Mouse (Mus musculus) olfactory bulb, adult 2 months (tissue): Measurements from ENCODE around the gene Fyn. TPM values are rescaled to one million over a fixed set of nuclear protein-coding genes. Genes with fewer than 3 reads are reported as not detected.

Experiments used
- H3K27ac ChIP-seq: fragments of 200-500 bp; 2 replicates; pipeline ENCODE4 v1.5.1; 2012; ENCODE audit warnings: low read depth, low read length; ENCODE audit not compliant: insufficient read depth
- H3K4me1 ChIP-seq: fragments of 200-500 bp; 2 replicates; pipeline ENCODE4 v1.6.1; 2012; ENCODE audit warnings: low read length; ENCODE audit not compliant: control insufficient read depth, insufficient read depth
- H3K4me3 ChIP-seq: fragments of 200-500 bp; 2 replicates; pipeline ENCODE4 v1.5.1; 2012; ENCODE audit warnings: mild to moderate bottlenecking, low read depth, low read length, moderate library complexity; ENCODE audit not compliant: insufficient read depth
- CTCF ChIP-seq: fragments of 200-500 bp; IDR thresholded peaks from 2 replicates; pipeline ENCODE4 v1.5.1; 2012; ENCODE audit warnings: low read depth, mild to moderate bottlenecking, low read length, moderate library complexity; ENCODE audit not compliant: insufficient read depth
- POLR2A ChIP-seq: fragments of 200-500 bp; IDR thresholded peaks from 2 replicates; pipeline ENCODE4 v1.6.1; 2012; ENCODE audit warnings: mild to moderate bottlenecking, low read depth, low read length, moderate library complexity; ENCODE audit not compliant: insufficient read depth
- WGBS: fragments of 180-500 bp; shearing (Covaris S2); methylation state at CpG from one replicate; pipeline ENCODE4 v1.1.7; 2018; 5-methylcytosine and 5-hydroxymethylcytosine counted together
- polyA plus RNA-seq: library from polyadenylated mRNA; stranded (reverse); fragments of >200 nt; gene quantifications from 2 replicates; pipeline ENCODE4 v1.2.4, GENCODE M21; 2012; ENCODE audit warnings: low replicate concordance; ENCODE audit not compliant: missing spikeins, insufficient read depth, insufficient read length

Fyn gene
- polyA plus RNA-seq, 1 experiment, result 322 TPM

- WGBS, result 40% methylated on average over 7 of the region's 7 CpGs
- no peak overlapping the region for H3K4me3 ChIP-seq
- peaks cover 40% of the 10 kb centered on the region for H3K4me1 ChIP-seq
- TF ChIP-seq POLR2A (no peak), CTCF (no peak)
- no peak overlapping the region for H3K27ac ChIP-seq
Observed at GRCm38 (mm10) chr10:39469341-39469740, 100.7 kb downstream of the Fyn start.

DNA sequence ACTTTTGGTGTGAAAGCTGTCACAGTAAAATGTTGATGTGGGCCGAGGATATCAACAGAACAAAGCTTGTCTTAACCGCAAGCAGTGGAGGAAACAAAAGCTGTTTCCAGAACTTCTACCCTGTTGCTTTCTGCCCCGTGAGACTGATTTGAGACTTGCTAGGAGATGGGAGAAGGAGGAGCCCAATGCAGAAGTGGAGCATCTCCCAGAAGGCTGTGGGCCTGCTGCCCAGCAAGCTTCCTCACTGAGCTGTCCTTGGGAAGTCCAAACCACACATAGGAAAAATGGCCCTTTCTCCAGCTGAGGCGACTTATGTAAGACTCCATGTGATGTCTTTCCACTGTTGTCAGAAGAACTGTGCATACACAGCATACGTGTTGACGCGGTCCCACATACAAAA is 101.7 kb downstream of the Fyn start:
- Histone ChIP-seq H3K4me3 (no peak overlapping the region), H3K27ac (no peak overlapping the region), H3K4me1 (peaks cover 40% of the 10 kb centered on the region)
- 65% methylated on average over 7 of the region's 7 CpGs for WGBS
- TF ChIP-seq CTCF (no peak), POLR2A (no peak)

DNA sequence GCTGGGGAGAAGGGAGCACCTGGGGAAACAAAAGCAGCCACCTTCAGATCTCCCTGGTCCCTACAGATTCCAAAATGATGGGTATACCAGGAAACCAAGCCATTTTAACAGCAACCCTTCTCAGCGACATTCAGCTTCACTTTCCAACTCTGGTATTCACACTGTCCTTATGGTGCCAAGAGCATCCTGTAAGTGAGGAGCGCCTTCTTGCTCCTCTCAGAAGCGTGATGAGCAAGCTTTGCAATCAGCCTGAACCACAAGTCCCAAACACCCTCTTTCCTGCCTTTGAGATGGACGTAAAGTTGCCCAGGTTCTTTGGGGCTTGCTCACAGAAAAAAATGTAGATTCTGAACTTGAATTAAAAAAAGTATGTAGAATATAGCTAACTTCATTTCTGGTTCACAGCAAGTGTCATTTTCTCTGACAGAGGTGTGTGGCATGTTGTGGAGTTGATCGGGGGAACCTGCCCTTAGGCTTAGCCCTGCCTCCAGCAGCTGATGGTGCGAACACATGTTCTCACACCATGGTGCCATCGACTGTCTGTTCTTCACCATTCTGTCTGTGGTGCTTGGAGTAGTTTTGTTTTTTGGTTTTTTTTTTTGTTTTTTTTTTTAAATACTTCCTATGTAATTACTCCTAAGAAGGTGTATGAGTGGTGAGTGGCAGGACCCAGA is 102.5 kb downstream of the Fyn start:
- peak overlapping the region; percentile 92 for H3K27ac ChIP-seq
- TF ChIP-seq POLR2A (no peak), CTCF (no peak)
- WGBS, result 50% methylated on average over 7 of the region's 7 CpGs
- H3K4me3 ChIP-seq, result no peak overlapping the region
- H3K4me1 ChIP-seq, result peaks cover 40% of the 10 kb centered on the region

- no peak overlapping the region for H3K4me3 ChIP-seq
- 10% methylated on average over 15 of the region's 15 CpGs for WGBS
- peaks cover 40% of the 10 kb centered on the region for H3K4me1 ChIP-seq
- TF ChIP-seq CTCF (no peak), POLR2A (no peak)
- H3K27ac ChIP-seq, result peak overlapping the region; percentile 92
Observed at GRCm38 (mm10) chr10:39471714-39472531, 103.3 kb downstream of the Fyn start.

DNA sequence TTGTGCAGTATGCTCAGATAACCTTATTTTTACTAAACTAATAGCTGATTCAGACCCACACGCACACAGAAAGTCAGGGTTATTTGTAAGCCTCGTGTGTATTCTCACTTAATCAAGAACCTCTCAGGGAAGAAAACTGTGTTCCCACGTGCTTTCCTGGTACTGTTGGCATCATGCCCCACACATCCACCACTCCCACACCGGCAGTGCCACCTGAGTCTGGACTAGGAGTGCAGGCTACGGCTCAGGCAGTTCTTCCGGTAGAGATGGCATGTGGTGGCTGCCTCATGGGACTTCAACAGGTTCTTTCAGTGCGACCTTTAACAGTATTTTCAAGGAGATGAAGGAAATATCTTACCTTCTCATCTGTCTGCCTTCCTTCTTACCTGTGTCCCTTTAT is 104.3 kb downstream of the Fyn start:
- Histone ChIP-seq H3K4me1 (peaks cover 31% of the 10 kb centered on the region), H3K27ac (peak overlapping the region; percentile 38; the same call in 1 of the 2 replicates), H3K4me3 (no peak overlapping the region)
- 39% methylated on average over 7 of the region's 7 CpGs for WGBS
- TF ChIP-seq CTCF (no peak), POLR2A (no peak)

DNA sequence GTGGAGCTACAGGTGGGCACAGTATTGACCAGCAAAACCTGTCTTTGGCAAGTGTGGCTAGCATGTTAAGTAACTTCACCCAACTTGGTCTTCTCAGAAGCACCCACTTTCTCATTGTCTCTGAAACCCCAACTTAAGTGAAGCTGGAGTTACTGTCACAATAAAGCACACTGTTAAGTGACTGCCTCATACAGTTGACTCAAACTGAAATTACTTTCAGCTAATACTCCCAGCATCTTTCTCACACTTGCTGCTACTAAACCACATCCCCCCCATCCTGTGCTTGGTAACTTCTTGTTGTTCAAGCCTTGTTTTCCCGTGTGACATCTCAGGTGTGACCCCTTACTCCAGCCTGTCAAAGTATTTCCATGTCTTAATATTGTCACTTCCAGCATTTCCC is 110.7 kb downstream of the Fyn start:
- Histone ChIP-seq H3K4me3 (no peak overlapping the region), H3K27ac (no peak overlapping the region), H3K4me1 (peaks cover 15% of the 10 kb centered on the region)
- 94% methylated on average over 1 of the region's 1 CpGs for WGBS
- TF ChIP-seq CTCF, result no peak

DNA sequence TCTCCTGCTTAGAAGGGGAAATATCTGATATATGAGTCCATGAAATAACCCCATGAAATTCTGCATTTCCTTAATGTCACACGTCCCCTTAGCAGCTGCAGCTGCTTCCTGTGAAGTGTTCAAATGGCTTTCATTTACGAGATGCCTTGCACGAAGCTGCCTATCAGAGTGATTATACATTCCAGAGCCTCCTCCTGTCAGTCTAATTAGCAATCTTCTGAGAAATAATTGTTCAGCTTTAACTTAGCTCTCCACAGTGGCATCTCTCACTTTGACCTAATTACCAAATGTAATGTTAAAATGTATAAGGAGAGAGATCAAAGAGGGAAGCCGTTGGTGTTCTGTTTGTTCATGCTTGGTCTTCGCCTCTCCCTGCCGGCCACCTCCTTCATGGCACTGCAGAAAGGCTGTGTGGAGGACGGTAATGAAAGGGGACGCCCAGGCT is 115.7 kb downstream of the Fyn start:
- Histone ChIP-seq H3K27ac (peak overlapping the region; percentile 50), H3K4me1 (peaks cover 40% of the 10 kb centered on the region), H3K4me3 (no peak overlapping the region)
- TF ChIP-seq CTCF (no peak), POLR2A (no peak)
- WGBS, result 18% methylated on average over 8 of the region's 8 CpGs

GRCm38 (mm10) chr10:39484892-39485291 is 116.2 kb downstream of the Fyn start:
- Histone ChIP-seq H3K4me1 (peaks cover 38% of the 10 kb centered on the region), H3K4me3 (no peak overlapping the region), H3K27ac (peak overlapping the region; percentile 14)
- WGBS, result 11% methylated on average over 6 of the region's 6 CpGs
- TF ChIP-seq POLR2A (no peak), CTCF (no peak)

DNA sequence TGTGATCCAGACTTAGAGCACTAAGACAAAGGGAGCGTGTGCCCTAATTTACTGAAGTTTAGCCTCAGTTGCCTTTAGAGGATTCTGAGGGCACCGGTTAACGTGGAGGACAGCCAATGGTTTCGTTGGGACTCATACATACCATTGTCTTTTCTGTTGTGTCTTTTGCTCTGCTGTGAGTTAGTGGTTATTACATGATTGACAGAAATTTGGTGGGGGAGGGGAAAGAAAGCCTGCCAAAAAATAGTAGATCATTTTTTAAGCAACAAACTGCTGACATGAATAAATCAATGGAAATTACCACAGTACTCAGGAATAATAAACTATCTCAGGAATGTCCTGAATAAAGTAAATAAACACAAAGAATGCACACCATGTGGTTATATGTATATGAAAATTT is 117.3 kb downstream of the Fyn start:
- H3K4me1 ChIP-seq, result peaks cover 39% of the 10 kb centered on the region
- TF ChIP-seq POLR2A, result no peak
- TF ChIP-seq CTCF, result no peak
- H3K27ac ChIP-seq, result no peak overlapping the region
- no peak overlapping the region for H3K4me3 ChIP-seq
- 54% methylated on average over 4 of the region's 4 CpGs for WGBS
